Mouse (Mus musculus): ENCODE measurements around the gene Gfod2. TPM values are rescaled to one million over a fixed set of nuclear protein-coding genes. Genes with fewer than 3 reads are reported as not detected.

The Gfod2 gene
- polyA plus RNA-seq, 1 experiment from 2014 or later, result 83.3 TPM

DNA sequence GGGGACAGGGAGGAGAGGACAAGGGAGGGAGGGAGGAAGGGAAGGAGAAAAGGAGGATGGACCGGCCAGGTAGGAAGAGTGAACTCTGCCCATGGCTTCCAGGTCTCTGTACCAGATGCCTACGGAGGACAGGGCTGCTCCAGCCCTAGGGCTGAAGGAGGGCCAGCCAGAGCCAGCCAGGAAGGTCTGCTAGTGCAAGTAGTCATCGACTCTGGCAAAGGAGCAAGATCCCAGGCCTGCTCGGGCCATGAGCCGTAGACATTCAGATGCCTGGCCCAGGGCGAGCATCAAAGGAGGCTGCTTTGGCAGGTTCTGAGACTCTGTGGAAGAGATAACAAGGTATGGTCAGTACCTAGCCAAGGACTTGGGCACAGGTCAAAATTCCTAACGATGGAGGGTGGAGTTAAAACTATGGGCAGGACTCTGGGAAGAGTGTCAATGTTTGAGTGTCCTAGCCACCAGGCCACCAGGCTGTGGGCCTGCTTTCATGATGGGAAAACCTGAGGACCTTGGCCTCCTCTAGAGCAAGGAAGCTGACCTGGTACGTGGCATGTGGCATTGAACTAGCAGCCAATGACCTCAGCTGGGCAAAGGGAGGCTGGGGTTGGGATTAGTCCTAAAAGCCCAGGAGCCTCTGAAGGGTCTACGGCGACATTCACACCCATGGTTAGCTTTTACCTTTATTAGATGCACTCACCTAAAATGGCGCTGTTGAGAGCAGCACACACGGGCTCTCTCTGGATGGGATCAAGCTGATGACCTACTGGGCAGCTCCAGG, 13.1 kb upstream of the Gfod2 start:
- no peak overlapping the region for H3K4me2 ChIP-seq (ENCODE audit: low read length)
- ATAC-seq, result no peak
- H3K27me3 ChIP-seq (replicated peaks; ENCODE audit: control insufficient read depth, insufficient read depth, low read length), result no peaks in the 10 kb centered on the region
- no peak overlapping the region for H3K4me3 ChIP-seq (replicated peaks; ENCODE audit: low read length)
- H3K9me3 ChIP-seq (ENCODE audit: control insufficient read depth, low read length), result no peaks in the 10 kb centered on the region
- no peak overlapping the region for H3K9ac ChIP-seq (replicated peaks; ENCODE audit: low read depth, low read length)
- H3K4me1 ChIP-seq (replicated peaks; ENCODE audit: control insufficient read depth, insufficient read depth, low read length), result no peaks in the 10 kb centered on the region
- H3K27ac ChIP-seq (ENCODE audit: low read length), result no peak overlapping the region
- 97% methylated on average over 12 of the region's 12 CpGs for WGBS
- H3K36me3 ChIP-seq (ENCODE audit: control insufficient read depth, insufficient read depth), result peaks cover 34% of the 10 kb centered on the region

DNA sequence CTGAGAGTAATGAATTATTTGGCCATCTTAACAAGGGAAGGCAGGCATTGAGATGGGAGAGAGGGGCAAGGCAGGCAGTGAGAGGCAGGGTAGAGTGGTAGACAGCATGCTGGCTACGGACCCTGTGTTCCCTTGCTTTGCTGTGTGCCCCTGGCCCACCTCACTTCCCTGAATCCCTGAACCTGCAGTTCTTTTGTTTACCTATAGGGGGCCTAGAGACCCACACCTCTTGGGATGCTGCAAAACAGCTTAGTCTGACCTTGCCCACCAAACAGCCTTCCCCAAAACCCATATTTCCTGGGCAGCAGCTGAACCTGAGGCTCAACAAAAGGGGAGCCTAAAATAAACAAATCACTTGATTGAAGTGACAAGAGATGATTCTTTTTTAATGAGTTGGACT, 12.1 kb upstream of the Gfod2 start:
- H3K27ac ChIP-seq (ENCODE audit: low read length), result no peak overlapping the region
- H3K4me2 ChIP-seq (ENCODE audit: low read length), result no peak overlapping the region
- WGBS, result 75% methylated on average over 1 of the region's 1 CpGs
- no peak for ATAC-seq
- H3K36me3 ChIP-seq (ENCODE audit: control insufficient read depth, insufficient read depth), result peaks cover 29% of the 10 kb centered on the region
- no peaks in the 10 kb centered on the region for H3K27me3 ChIP-seq (replicated peaks; ENCODE audit: control insufficient read depth, insufficient read depth, low read length)
- no peaks in the 10 kb centered on the region for H3K4me1 ChIP-seq (replicated peaks; ENCODE audit: control insufficient read depth, insufficient read depth, low read length)
- no peak overlapping the region for H3K4me3 ChIP-seq (replicated peaks; ENCODE audit: low read length)
- no peak overlapping the region for H3K9ac ChIP-seq (replicated peaks; ENCODE audit: low read depth, low read length)
- no peaks in the 10 kb centered on the region for H3K9me3 ChIP-seq (ENCODE audit: control insufficient read depth, low read length)

- WGBS, result 94% methylated on average over 5 of the region's 5 CpGs
- no peak overlapping the region for H3K27ac ChIP-seq (ENCODE audit: low read length)
- H3K4me3 ChIP-seq (replicated peaks; ENCODE audit: low read length), result no peak overlapping the region
- no peaks in the 10 kb centered on the region for H3K4me1 ChIP-seq (replicated peaks; ENCODE audit: control insufficient read depth, insufficient read depth, low read length)
- H3K9ac ChIP-seq (replicated peaks; ENCODE audit: low read depth, low read length), result no peak overlapping the region
- H3K4me2 ChIP-seq (ENCODE audit: low read length), result no peak overlapping the region
- no peak for ATAC-seq
- H3K36me3 ChIP-seq (ENCODE audit: control insufficient read depth, insufficient read depth), result peaks cover 21% of the 10 kb centered on the region
- H3K9me3 ChIP-seq (ENCODE audit: control insufficient read depth, low read length), result no peaks in the 10 kb centered on the region
- no peaks in the 10 kb centered on the region for H3K27me3 ChIP-seq (replicated peaks; ENCODE audit: control insufficient read depth, insufficient read depth, low read length)
Observed at GRCm38 (mm10) chr8:105768485-105769257, 10.2 kb upstream of the Gfod2 start.

DNA sequence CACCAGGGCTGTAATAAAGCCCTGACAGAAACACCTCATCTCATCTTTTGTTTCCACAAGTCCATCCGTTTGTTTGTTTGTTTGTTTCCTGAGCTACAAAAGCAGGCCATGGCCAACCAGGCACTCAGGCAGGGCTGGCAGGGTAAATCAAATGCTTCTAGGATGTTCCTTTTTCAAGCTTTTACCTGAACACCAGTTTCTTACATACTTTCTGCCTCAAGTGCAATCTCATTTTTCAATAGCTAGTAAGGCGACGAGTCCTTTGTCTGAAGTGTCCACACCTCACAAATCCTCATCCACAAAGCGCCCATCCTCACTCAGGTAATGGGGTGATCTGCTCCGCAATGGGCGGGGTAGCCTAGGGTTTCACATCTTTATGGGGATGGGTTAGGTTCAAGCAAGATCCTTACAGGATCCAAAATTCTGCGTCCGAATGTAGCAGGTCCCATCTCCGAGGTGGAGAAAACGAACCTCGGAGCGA, 628 bp downstream of the Gfod2 start:
- WGBS, result under 1% methylated on average over 12 of the region's 12 CpGs
- Histone ChIP-seq H3K4me1 (replicated peaks; ENCODE audit: control insufficient read depth, insufficient read depth, low read length) (peaks cover 20% of the 10 kb centered on the region), H3K4me2 (ENCODE audit: low read length) (peak overlapping the region; percentile 90), H3K4me3 (replicated peaks; ENCODE audit: low read length) (peak overlapping the region; percentile 93), H3K27me3 (replicated peaks; ENCODE audit: control insufficient read depth, insufficient read depth, low read length) (no peaks in the 10 kb centered on the region), H3K27ac (ENCODE audit: low read length) (peak overlapping the region; percentile 93), H3K9ac (replicated peaks; ENCODE audit: low read depth, low read length) (peak overlapping the region; percentile 93), H3K36me3 (ENCODE audit: control insufficient read depth, insufficient read depth) (no peaks in the 10 kb centered on the region), H3K9me3 (ENCODE audit: control insufficient read depth, low read length) (no peaks in the 10 kb centered on the region)
- ATAC-seq, result no peak

DNA sequence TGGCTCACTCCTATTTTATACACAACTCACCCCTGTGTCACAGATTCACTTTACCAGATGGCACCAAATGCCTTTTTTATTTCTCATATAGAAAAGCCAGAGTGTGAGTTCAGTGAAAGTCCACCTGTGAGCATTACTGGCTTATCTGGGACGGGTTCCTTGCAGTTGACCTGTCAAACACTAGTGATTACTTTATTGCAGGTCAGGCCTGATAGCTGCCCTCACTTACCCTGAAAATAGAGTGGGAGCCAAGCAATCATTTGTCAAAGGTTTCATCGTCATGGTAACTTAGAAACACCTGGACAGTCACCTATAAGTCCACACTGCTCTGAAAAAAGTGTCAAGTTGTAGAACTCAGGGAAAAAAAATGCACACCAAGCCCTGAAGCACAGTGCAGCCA, 3.8 kb downstream of the Gfod2 start:
- no peaks in the 10 kb centered on the region for H3K9me3 ChIP-seq (ENCODE audit: control insufficient read depth, low read length)
- peaks cover 31% of the 10 kb centered on the region for H3K4me1 ChIP-seq (replicated peaks; ENCODE audit: control insufficient read depth, insufficient read depth, low read length)
- 96% methylated on average over 2 of the region's 2 CpGs for WGBS
- H3K4me2 ChIP-seq (ENCODE audit: low read length), result no peak overlapping the region
- H3K27me3 ChIP-seq (replicated peaks; ENCODE audit: control insufficient read depth, insufficient read depth, low read length), result no peaks in the 10 kb centered on the region
- H3K4me3 ChIP-seq (replicated peaks; ENCODE audit: low read length), result no peak overlapping the region
- H3K9ac ChIP-seq (replicated peaks; ENCODE audit: low read depth, low read length), result no peak overlapping the region
- H3K27ac ChIP-seq (ENCODE audit: low read length), result no peak overlapping the region
- H3K36me3 ChIP-seq (ENCODE audit: control insufficient read depth, insufficient read depth), result no peaks in the 10 kb centered on the region
- no peak for ATAC-seq

DNA sequence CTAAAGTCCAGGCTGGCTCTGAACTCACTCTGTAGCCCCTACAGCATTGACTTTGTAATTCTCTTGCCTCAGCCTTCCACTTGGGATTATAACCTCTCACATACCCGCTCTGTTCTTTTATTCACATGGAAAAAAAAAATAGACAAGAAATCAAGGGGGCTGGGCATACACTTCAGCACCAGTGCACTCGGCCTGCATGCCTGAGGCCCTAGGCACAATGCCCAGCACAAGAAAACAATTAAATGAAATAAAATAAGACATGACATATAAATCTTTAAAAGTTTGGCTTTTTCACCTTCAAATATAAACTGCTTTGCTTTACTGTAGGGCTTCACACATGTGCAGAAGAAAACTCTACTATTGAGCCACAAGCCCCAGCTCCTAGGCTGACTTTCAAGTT, 4.5 kb downstream of the Gfod2 start:
- Histone ChIP-seq H3K4me1 (replicated peaks; ENCODE audit: control insufficient read depth, insufficient read depth, low read length) (peaks cover 30% of the 10 kb centered on the region), H3K9ac (replicated peaks; ENCODE audit: low read depth, low read length) (no peak overlapping the region), H3K4me2 (ENCODE audit: low read length) (no peak overlapping the region), H3K4me3 (replicated peaks; ENCODE audit: low read length) (no peak overlapping the region), H3K9me3 (ENCODE audit: control insufficient read depth, low read length) (no peaks in the 10 kb centered on the region), H3K27ac (ENCODE audit: low read length) (no peak overlapping the region), H3K36me3 (ENCODE audit: control insufficient read depth, insufficient read depth) (no peaks in the 10 kb centered on the region), H3K27me3 (replicated peaks; ENCODE audit: control insufficient read depth, insufficient read depth, low read length) (no peaks in the 10 kb centered on the region)
- 43% methylated on average over 2 of the region's 2 CpGs for WGBS
- ATAC-seq, result no peak

GRCm38 (mm10) chr8:105750606-105751005, 7.9 kb downstream of the Gfod2 start:
- peak overlapping the region; percentile 13; the same call in 1 of the 2 replicates for H3K27ac ChIP-seq (ENCODE audit: low read length)
- peak; percentile 81 for ATAC-seq
- peaks cover 19% of the 10 kb centered on the region for H3K4me1 ChIP-seq (replicated peaks; ENCODE audit: control insufficient read depth, insufficient read depth, low read length)
- H3K27me3 ChIP-seq (replicated peaks; ENCODE audit: control insufficient read depth, insufficient read depth, low read length), result no peaks in the 10 kb centered on the region
- H3K36me3 ChIP-seq (ENCODE audit: control insufficient read depth, insufficient read depth), result no peaks in the 10 kb centered on the region
- WGBS, result 6% methylated on average over 11 of the region's 11 CpGs
- 0 out of 2 replicates have a peak overlapping the region, but pooled peaks have one; percentile 9 for H3K4me3 ChIP-seq (replicated peaks; ENCODE audit: low read length)
- H3K9me3 ChIP-seq (ENCODE audit: control insufficient read depth, low read length), result no peaks in the 10 kb centered on the region
- H3K4me2 ChIP-seq (ENCODE audit: low read length), result peak overlapping the region; percentile 27
- no peak overlapping the region for H3K9ac ChIP-seq (replicated peaks; ENCODE audit: low read depth, low read length)

- Histone ChIP-seq H3K4me1 (replicated peaks; ENCODE audit: control insufficient read depth, insufficient read depth, low read length) (no peaks in the 10 kb centered on the region), H3K9me3 (ENCODE audit: control insufficient read depth, low read length) (no peaks in the 10 kb centered on the region), H3K27ac (ENCODE audit: low read length) (no peak overlapping the region), H3K27me3 (replicated peaks; ENCODE audit: control insufficient read depth, insufficient read depth, low read length) (no peaks in the 10 kb centered on the region), H3K4me3 (replicated peaks; ENCODE audit: low read length) (no peak overlapping the region), H3K9ac (replicated peaks; ENCODE audit: low read depth, low read length) (no peak overlapping the region), H3K36me3 (ENCODE audit: control insufficient read depth, insufficient read depth) (no peaks in the 10 kb centered on the region), H3K4me2 (ENCODE audit: low read length) (no peak overlapping the region)
- no peak for ATAC-seq
- 90% methylated on average over 4 of the region's 4 CpGs for WGBS
Observed at GRCm38 (mm10) chr8:105743301-105743700, 15.2 kb downstream of the Gfod2 start.

GRCm38 (mm10) chr8:105739216-105739615, 19.2 kb downstream of the Gfod2 start:
- Histone ChIP-seq H3K4me2 (ENCODE audit: low read length) (no peak overlapping the region), H3K4me3 (replicated peaks; ENCODE audit: low read length) (no peak overlapping the region), H3K9me3 (ENCODE audit: control insufficient read depth, low read length) (no peaks in the 10 kb centered on the region), H3K36me3 (ENCODE audit: control insufficient read depth, insufficient read depth) (no peaks in the 10 kb centered on the region), H3K27ac (ENCODE audit: low read length) (no peak overlapping the region), H3K27me3 (replicated peaks; ENCODE audit: control insufficient read depth, insufficient read depth, low read length) (no peaks in the 10 kb centered on the region), H3K9ac (replicated peaks; ENCODE audit: low read depth, low read length) (no peak overlapping the region), H3K4me1 (replicated peaks; ENCODE audit: control insufficient read depth, insufficient read depth, low read length) (no peaks in the 10 kb centered on the region)
- WGBS, result 94% methylated on average over 5 of the region's 5 CpGs
- ATAC-seq, result no peak

Data from forebrain, embryonic 16.5 days (tissue).